Mouse (Mus musculus) spleen, postnatal 10 days (tissue): ENCODE data around the gene Tkt.
"Not testable (repeated sequence)": the region's sequence is repeated elsewhere in the genome, so short reads cannot be mapped to it uniquely, and the experiment has no call there.

Source experiments
- DNase-seq, 2 experiments: peaks; one replicate each; pipeline ENCODE4 v3.0.0; 2021 to 2022; ENCODE audit warnings: low spot score in 2 of 2

Tkt gene

GRCm38 (mm10) chr14:30548131-30548720, at the start of gene Tkt:
Gene Tkt, plus strand, starts transcription at chr14:30548359.
- DNase-seq, result peak in 1 of 2 experiments; percentile 37

- no peak for DNase-seq
These were observed 43.2 kb upstream of the Tkt start for GRCm38 (mm10) chr14:30504990-30505389.

- DNase-seq, result no peak
These were observed 37.9 kb upstream of the Tkt start for GRCm38 (mm10) chr14:30510214-30510763.

GRCm38 (mm10) chr14:30512896-30513295, 35.3 kb upstream of the Tkt start:
- DNase-seq, result no peak

GRCm38 (mm10) chr14:30515931-30516723, 32.0 kb upstream of the Tkt start:
- DNase-seq, result no peak

GRCm38 (mm10) chr14:30519323-30519722, 28.8 kb upstream of the Tkt start:
- DNase-seq, result no peak

- no peak for DNase-seq
These were observed 24.8 kb upstream of the Tkt start for GRCm38 (mm10) chr14:30523356-30523755.

GRCm38 (mm10) chr14:30528392-30528791, 19.8 kb upstream of the Tkt start:
- no peak for DNase-seq

- DNase-seq, result no peak
These were observed 19.2 kb upstream of the Tkt start for GRCm38 (mm10) chr14:30528961-30529360.

GRCm38 (mm10) chr14:30529454-30529853, 18.7 kb upstream of the Tkt start:
- DNase-seq, result no peak

GRCm38 (mm10) chr14:30530726-30531269, 17.4 kb upstream of the Tkt start:
- no peak for DNase-seq

GRCm38 (mm10) chr14:30531431-30531830, 16.7 kb upstream of the Tkt start:
- no peak for DNase-seq

GRCm38 (mm10) chr14:30531896-30532295, 16.3 kb upstream of the Tkt start:
- DNase-seq, result no peak

GRCm38 (mm10) chr14:30533780-30534450, 14.2 kb upstream of the Tkt start:
- DNase-seq, result no peak

GRCm38 (mm10) chr14:30541541-30541940, 6.6 kb upstream of the Tkt start:
- no peak for DNase-seq

- DNase-seq, result not testable (repeated sequence)
These were observed 4.8 kb upstream of the Tkt start for GRCm38 (mm10) chr14:30543331-30543730.

- peak; percentile 98 to 99 for DNase-seq
These were observed 1.0 kb downstream of the Tkt start for GRCm38 (mm10) chr14:30548965-30549776.

- DNase-seq, result peak in 1 of 2 experiments; percentile 57
These were observed 1.6 kb downstream of the Tkt start for GRCm38 (mm10) chr14:30549777-30550149.

GRCm38 (mm10) chr14:30550232-30551070, 2.3 kb downstream of the Tkt start:
- DNase-seq, result peak in 1 of 2 experiments; percentile 49

GRCm38 (mm10) chr14:30551509-30551908, 3.4 kb downstream of the Tkt start:
- peak in 1 of 2 experiments; percentile 37 for DNase-seq
